Mouse (Mus musculus) macrophage (primary cell): ENCODE results near the gene Tsc22d1. TPM values are rescaled to one million over a fixed set of nuclear protein-coding genes. Genes with fewer than 3 reads are reported as not detected.

ENCODE experiments used
- H3K27ac ChIP-seq: fragments of 350-480 bp; formaldehyde crosslinking; 2 replicates; pipeline ENCODE4 v1.9.0; 2021
- H3K36me3 ChIP-seq: fragments of 350-480 bp; formaldehyde crosslinking; 2 replicates; pipeline ENCODE4 v1.9.0; 2021; ENCODE audit errors: inconsistent target
- H3K4me3 ChIP-seq: fragments of 350-480 bp; formaldehyde crosslinking; 2 replicates; pipeline ENCODE4 v1.9.0; 2021; ENCODE audit errors: inconsistent target
- H3K79me2 ChIP-seq: fragments of 350-480 bp; formaldehyde crosslinking; 2 replicates; pipeline ENCODE4 v1.9.0; 2021; ENCODE audit errors: inconsistent target
- WGBS: methylation state at CpG from one replicate; pipeline ENCODE4 v1.1.7; 2026; ENCODE audit warnings: inconsistent platforms; ENCODE audit not compliant: missing documents; 5-methylcytosine and 5-hydroxymethylcytosine counted together
- polyA plus RNA-seq: library from polyadenylated mRNA; stranded (reverse); fragments of 250-400 nt; gene quantifications from 3 replicates; pipeline ENCODE4 v1.2.4, GENCODE M21; 2018; ENCODE audit warnings: inconsistent platforms

Gene Tsc22d1
- polyA plus RNA-seq, 1 experiment from 2014 or later: 33.6 TPM

DNA sequence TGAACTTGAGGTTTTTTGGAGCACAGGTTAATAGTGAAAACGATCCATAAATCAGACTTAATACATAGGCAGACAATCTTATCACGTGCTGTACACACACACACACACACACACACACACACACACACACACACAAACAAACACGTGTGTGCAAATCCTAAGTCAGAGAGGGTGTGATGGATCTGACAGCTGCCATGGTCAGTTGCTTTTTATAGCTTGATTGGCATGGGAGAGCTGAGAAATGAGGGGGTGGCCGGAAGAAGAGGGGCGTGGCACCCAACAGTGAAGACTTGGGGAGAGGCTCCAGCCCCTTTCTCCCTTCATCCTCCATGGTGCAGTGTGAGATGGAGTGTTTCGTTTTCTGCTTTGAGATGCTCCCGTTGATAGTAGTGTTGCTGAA, 45.4 kb downstream of the Tsc22d1 start:
- no peaks in the 10 kb centered on the region for H3K79me2 ChIP-seq
- H3K27ac ChIP-seq: no peak overlapping the region
- no peak overlapping the region for H3K4me3 ChIP-seq
- H3K36me3 ChIP-seq: no peaks in the 10 kb centered on the region
- 100% methylated on average over 5 of the region's 7 CpGs for WGBS

- Histone ChIP-seq H3K4me3 (no peak overlapping the region), H3K27ac (no peak overlapping the region), H3K79me2 (no peaks in the 10 kb centered on the region), H3K36me3 (no peaks in the 10 kb centered on the region)
- WGBS: 94% methylated on average over 10 of the region's 10 CpGs
Measured at GRCm38 (mm10) chr14:76461182-76461775, 46.5 kb downstream of the Tsc22d1 start.

DNA sequence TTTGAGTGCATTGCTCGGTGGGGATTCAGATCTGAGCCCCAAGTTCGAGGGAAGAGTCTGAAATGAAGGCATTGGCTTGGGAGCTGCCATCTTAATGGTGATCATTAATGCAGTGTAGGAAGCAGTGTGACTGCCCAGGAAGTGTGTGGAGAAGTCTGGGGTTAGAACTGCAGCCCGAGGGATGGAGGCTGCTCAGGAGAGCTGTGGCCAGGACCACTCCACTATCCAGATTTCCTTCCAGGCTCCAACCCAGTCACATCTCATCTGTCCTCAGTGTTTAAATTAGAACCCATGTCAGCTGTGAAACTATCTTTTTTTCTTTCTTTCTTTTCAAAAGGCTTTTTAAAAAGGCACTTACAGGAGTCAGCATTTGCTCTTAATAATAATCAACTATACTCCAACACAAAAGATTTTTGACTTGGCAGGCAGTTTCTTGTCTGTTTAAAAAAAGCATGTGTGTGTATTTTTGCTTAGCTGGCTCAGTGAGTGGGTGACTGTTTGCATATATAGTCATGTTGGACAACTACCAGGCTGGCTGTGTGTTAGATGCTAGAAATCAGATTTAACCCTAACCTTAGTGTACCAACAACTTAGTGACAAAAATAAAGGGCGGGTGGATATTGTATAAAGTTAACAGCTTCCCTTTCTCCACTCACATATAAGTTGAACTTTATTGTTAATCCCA, 48.8 kb downstream of the Tsc22d1 start:
- no peak overlapping the region for H3K4me3 ChIP-seq
- WGBS: 77% methylated on average over 4 of the region's 4 CpGs
- H3K79me2 ChIP-seq: no peaks in the 10 kb centered on the region
- no peaks in the 10 kb centered on the region for H3K36me3 ChIP-seq
- H3K27ac ChIP-seq: no peak overlapping the region

DNA sequence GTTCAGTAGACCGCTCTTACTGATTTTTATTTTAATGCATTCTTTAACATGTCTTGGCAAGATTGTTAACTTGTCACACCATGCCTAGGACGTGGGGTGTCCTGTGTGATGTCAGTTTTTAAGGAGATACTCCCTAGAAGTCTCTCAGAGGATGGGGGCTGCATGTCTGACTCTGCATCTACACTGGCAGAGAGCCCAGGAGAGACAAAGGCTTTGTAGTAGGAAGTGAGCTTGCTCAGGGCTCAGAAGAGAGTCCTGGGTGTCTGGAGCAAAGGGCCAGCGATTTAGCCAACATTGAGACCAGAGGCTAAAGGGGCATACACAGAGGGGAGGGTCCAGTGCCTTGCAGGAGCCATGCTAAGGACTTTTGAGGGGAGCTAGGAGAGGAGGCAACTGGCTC, 50.2 kb downstream of the Tsc22d1 start:
- Histone ChIP-seq H3K4me3 (no peak overlapping the region), H3K79me2 (no peaks in the 10 kb centered on the region), H3K27ac (no peak overlapping the region), H3K36me3 (no peaks in the 10 kb centered on the region)
- 97% methylated on average over 3 of the region's 3 CpGs for WGBS

- no peaks in the 10 kb centered on the region for H3K36me3 ChIP-seq
- no peak overlapping the region for H3K4me3 ChIP-seq
- no peaks in the 10 kb centered on the region for H3K79me2 ChIP-seq
- WGBS: 37% methylated on average over 17 of the region's 18 CpGs
- H3K27ac ChIP-seq: no peak overlapping the region
Measured at GRCm38 (mm10) chr14:76466641-76467323, 52.0 kb downstream of the Tsc22d1 start.

DNA sequence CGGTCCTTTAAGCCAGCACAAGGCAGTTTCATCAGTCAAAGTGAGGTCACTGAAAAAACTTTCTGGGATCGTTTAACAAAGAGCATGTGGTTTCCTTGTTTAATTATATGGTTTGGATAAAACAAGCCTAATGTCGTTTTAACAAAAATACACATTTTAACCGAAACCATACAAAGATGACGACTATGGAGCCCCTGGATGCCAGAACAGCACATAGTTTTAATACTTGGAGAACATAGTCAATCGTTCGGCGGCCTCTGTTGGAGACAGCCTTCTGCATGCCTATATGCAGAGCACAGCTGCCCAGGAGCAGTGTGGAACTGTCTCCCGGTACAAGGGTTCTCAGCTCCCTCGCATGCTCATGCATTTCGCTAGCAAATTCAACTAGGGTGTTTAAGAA, 53.2 kb downstream of the Tsc22d1 start:
- Histone ChIP-seq H3K36me3 (no peaks in the 10 kb centered on the region), H3K79me2 (no peaks in the 10 kb centered on the region), H3K27ac (no peak overlapping the region), H3K4me3 (no peak overlapping the region)
- whole genome bisulfite sequencing: 93% methylated on average over 11 of the region's 11 CpGs

DNA sequence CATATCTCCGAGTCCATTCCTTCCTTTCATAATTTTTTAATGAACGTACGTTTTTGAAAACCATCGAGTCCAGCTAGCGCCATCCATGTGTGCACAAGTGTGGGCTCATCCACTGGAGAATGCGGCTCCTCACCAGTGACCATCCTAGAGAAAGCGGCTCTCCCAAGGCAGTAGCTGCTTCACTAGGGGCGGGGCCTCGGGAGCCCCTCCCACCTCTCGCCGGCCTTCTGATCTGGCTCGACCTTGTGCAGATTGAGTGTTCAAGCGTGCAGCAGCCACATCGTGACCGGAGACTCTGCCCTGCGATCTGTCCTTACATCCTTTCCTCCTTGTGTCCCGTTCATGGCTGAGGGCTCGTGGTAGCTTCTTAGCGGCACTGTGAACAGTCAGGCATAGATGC, 56.5 kb downstream of the Tsc22d1 start:
- Histone ChIP-seq H3K36me3 (no peaks in the 10 kb centered on the region), H3K4me3 (no peak overlapping the region), H3K79me2 (no peaks in the 10 kb centered on the region), H3K27ac (no peak overlapping the region)
- 92% methylated on average over 13 of the region's 19 CpGs for WGBS

DNA sequence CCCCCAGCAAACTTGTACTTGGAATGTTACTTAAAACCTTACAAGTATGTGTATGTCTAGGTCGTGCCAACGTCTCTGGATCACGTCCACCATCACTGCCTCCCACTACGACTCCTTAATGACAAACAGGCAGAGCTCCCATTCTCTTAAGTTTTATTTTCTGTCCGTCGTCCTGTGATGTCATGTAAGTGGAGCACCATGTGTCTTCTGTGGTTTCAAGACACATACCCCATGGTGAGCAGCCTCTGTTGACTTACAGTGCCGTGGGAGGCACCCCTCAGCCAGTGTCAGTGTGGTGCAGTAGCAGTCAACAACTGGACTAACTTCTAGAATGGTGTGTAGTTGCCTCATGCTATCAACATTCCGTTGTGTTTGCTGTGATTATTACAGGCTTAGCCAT, 57.7 kb downstream of the Tsc22d1 start:
- Histone ChIP-seq H3K36me3 (no peaks in the 10 kb centered on the region), H3K79me2 (no peaks in the 10 kb centered on the region), H3K27ac (no peak overlapping the region), H3K4me3 (no peak overlapping the region)
- WGBS: 88% methylated on average over 8 of the region's 8 CpGs

DNA sequence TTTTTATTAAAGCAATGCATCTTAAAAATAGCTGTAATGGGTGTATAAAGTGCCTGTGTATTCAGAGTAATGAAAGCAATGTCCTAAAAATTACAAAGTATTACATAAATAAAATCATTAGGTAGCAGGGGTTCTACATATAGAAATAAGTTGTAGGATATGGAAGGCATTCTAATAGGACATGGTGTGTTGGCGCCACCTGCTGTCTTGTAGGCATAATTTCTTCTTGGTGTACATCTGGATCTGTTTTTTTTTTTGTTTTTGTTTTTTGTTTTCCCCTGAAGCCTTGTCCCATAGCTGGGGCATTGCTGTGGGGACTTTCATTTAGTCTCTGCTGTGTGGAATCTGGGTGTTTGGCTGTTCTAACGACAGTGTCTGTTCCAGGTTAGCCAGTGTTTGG, 58.6 kb downstream of the Tsc22d1 start:
- Histone ChIP-seq H3K36me3 (no peaks in the 10 kb centered on the region), H3K79me2 (no peaks in the 10 kb centered on the region), H3K4me3 (no peak overlapping the region), H3K27ac (no peak overlapping the region)
- 0% methylated on average over 2 of the region's 2 CpGs for WGBS

DNA sequence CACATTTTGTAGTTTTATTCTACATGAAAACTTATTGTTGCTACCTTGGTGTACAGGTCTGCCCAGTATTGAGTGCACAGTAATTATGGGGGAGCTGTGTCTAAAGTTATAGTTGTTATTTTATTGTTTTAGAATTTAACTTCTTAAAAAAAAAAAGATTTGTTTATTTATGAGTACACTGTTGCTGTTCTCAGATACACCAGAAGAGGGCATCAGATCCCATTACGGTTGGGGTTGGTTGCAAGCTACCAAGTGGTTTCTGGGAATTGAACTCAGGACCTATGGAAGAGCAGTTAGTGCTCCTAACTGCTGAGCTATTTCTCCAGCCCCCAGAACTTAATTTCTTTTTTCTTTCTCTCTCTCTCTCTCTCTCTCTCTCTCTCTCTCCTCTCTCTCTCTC, 59.4 kb downstream of the Tsc22d1 start:
- Histone ChIP-seq H3K79me2 (no peaks in the 10 kb centered on the region), H3K4me3 (no peak overlapping the region), H3K27ac (no peak overlapping the region), H3K36me3 (no peaks in the 10 kb centered on the region)
- WGBS: 0% methylated on average over 1 of the region's 1 CpGs

DNA sequence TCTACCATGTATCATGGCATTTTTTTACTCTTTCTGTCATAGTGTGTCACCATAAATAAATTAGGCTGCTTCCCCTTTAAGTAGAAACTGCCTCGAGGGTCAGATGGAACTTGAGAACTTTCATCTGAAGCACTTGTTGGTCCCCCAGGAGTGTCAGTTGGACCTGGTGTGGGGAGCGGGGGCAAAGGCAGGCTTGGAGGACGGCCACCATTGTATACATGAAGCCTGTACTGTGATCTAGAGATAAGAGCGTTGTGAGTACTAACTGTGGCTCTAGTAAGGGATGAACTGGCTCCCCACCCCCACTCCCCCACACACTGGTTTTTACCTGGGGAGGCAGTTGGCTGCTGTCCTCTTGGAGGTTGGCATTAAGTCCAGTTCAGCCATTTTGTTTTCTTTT, 62.0 kb downstream of the Tsc22d1 start:
- Histone ChIP-seq H3K36me3 (no peaks in the 10 kb centered on the region), H3K79me2 (no peaks in the 10 kb centered on the region), H3K27ac (no peak overlapping the region), H3K4me3 (no peak overlapping the region)
- WGBS: 56% methylated on average over 4 of the region's 4 CpGs

DNA sequence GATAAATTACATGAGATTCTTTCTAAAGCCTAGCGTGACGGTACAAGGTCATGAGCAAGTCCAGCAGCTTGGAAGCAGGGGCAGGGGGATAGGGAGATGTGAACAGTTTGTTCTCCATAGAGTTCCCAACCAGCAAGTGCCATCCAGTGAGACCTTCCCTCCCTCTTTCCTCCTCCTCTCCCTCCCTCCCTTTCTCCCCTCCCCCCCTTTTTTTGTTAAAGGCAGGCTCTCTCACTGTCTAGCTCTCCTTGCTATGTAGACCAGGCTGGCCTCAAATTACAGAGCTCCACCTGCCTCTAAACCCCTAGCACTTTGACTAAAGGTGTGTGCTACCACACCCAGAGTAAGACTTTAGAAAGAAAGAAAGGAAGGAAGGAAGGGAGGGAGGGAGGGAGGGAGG, 63.3 kb downstream of the Tsc22d1 start:
- Histone ChIP-seq H3K36me3 (no peaks in the 10 kb centered on the region), H3K79me2 (no peaks in the 10 kb centered on the region), H3K27ac (no peak overlapping the region), H3K4me3 (no peak overlapping the region)
- WGBS: 92% methylated on average over 2 of the region's 2 CpGs

DNA sequence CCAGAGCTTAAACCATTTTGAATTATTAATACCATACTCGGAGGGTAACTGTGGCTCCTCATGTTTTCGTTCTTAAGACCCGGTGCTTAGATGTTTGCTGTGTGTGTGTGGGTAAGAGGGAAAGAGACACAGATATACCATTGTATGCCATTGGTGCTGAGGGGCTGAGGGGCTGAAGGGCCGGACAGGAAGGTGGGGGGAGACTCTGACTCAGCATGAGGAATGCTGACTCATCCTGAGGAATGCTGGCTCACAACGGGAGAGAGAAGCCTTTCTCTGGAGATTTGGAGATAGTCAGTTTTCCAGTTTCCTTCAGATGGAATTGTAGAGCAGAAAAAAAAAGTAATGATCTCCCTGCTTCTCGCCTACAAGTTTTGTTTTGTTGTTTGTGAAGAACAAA, 63.9 kb downstream of the Tsc22d1 start:
- Histone ChIP-seq H3K27ac (no peak overlapping the region), H3K4me3 (no peak overlapping the region), H3K36me3 (no peaks in the 10 kb centered on the region), H3K79me2 (no peaks in the 10 kb centered on the region)
- 51% methylated on average over 6 of the region's 6 CpGs for WGBS

- no peaks in the 10 kb centered on the region for H3K79me2 ChIP-seq
- no peaks in the 10 kb centered on the region for H3K36me3 ChIP-seq
- no peak overlapping the region for H3K27ac ChIP-seq
- WGBS: 32% methylated on average over 6 of the region's 6 CpGs
- no peak overlapping the region for H3K4me3 ChIP-seq
Measured at GRCm38 (mm10) chr14:76479867-76480266, 65.1 kb downstream of the Tsc22d1 start.

DNA sequence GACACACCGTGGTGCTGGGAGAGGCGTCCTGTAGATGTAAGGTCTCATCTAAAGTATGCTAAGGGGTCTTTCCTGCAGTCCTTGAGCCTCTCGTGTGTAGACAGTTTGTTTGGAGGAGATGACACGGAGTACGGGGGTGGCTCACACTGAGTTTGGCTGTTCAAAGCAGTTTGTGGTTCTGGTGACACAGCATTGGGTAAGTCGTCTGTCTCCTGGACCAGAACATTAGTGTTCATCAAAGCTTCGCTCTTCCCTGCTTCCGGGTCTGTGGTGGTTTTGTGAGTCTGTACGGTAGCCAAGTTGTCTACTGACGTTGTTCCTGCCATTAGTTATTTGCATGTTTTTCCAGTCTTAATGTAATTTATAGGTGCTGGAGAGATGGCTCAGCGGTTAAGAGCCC, 65.7 kb downstream of the Tsc22d1 start:
- Histone ChIP-seq H3K27ac (no peak overlapping the region), H3K79me2 (no peaks in the 10 kb centered on the region), H3K36me3 (no peaks in the 10 kb centered on the region), H3K4me3 (no peak overlapping the region)
- 93% methylated on average over 11 of the region's 11 CpGs for WGBS
